Mouse (Mus musculus) thymus, adult 2 months (tissue): Measurements from ENCODE around the gene Hscb.
A peak's percentile ranks its signal among the peaks of the same experiment; 100 is the strongest.

ENCODE experiments used
- CTCF ChIP-seq: fragments of 200-500 bp; IDR thresholded peaks from 2 replicates; pipeline ENCODE4 v1.5.1; 2012; ENCODE audit warnings: mild to moderate bottlenecking, control low read depth, low read length, moderate library complexity, borderline replicate concordance; ENCODE audit not compliant: control insufficient read depth, poor library complexity, insufficient read depth; ENCODE audit errors: extremely low read depth
- POLR2A ChIP-seq: fragments of 200-500 bp; IDR thresholded peaks from 2 replicates; pipeline ENCODE4 v1.6.1; 2012; ENCODE audit warnings: mild to moderate bottlenecking, low read length, control low read depth, moderate library complexity; ENCODE audit not compliant: control insufficient read depth, poor library complexity, insufficient read depth; ENCODE audit errors: extremely low read depth

DNA sequence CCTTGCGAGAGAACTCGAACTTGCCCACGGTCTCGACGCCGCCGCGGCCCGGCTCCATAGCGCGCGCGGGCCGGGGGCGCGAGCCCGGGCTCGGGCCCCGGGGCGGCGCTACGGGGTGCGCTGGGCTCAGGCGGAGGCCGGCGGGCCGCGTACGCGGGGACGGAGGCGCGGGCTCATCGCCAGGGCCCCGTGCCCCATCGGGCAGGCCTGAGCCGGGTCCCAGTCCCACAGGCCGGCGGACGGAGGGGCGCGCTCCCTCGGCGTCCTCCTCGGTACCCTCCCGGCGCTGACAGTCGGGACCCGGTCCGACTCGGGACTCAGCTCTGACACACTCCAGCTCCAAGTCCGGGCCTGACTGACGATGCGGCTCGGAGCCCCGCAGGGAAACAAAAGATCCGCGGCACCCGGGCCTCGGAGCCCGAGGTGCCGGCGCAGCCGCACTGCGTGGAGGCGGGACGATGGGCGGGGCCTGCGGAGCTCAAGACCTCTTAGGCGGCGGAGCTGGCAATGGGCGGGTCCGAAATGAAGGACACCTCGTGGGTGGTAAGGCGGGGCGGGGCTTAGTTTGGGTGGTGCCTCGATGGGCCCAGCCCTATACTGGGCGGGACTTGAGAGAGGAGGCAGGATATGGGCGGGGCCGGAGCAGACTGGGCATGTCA, 29.8 kb downstream of the Hscb start, which contains the start of gene Ulk1:
- TF ChIP-seq CTCF, result no peak; the same call in 1 of the 2 replicates
- TF ChIP-seq POLR2A, result peak; percentile 97
